Mouse (Mus musculus) G1E (cell line): ENCODE data around the gene 1700008O03Rik.

Source experiments
- CTCF ChIP-seq: IDR thresholded peaks from 2 replicates; pipeline ENCODE4 v1.5.1; 2012; ENCODE audit warnings: low read depth, low read length, inconsistent platforms, mixed read lengths
- GATA1 ChIP-seq: IDR thresholded peaks from 2 replicates; pipeline ENCODE4 v1.6.1; 2012; ENCODE audit warnings: borderline replicate concordance, low read length, inconsistent platforms, mixed read lengths
- GATA2 ChIP-seq: IDR thresholded peaks from 2 replicates; pipeline ENCODE4 v1.6.1; 2012; ENCODE audit warnings: low read depth, low read length, inconsistent platforms, borderline replicate concordance
- POLR2AphosphoS5 ChIP-seq: IDR thresholded peaks from 2 replicates; pipeline ENCODE4 v1.6.1; 2012; ENCODE audit warnings: low read depth, low read length, inconsistent platforms; ENCODE audit not compliant: insufficient replicate concordance
- TAL1 ChIP-seq: conservative IDR thresholded peaks from 2 replicates; pipeline ENCODE4 v1.6.1; 2012; ENCODE audit warnings: low read depth, low read length, inconsistent platforms, mixed read lengths

DNA sequence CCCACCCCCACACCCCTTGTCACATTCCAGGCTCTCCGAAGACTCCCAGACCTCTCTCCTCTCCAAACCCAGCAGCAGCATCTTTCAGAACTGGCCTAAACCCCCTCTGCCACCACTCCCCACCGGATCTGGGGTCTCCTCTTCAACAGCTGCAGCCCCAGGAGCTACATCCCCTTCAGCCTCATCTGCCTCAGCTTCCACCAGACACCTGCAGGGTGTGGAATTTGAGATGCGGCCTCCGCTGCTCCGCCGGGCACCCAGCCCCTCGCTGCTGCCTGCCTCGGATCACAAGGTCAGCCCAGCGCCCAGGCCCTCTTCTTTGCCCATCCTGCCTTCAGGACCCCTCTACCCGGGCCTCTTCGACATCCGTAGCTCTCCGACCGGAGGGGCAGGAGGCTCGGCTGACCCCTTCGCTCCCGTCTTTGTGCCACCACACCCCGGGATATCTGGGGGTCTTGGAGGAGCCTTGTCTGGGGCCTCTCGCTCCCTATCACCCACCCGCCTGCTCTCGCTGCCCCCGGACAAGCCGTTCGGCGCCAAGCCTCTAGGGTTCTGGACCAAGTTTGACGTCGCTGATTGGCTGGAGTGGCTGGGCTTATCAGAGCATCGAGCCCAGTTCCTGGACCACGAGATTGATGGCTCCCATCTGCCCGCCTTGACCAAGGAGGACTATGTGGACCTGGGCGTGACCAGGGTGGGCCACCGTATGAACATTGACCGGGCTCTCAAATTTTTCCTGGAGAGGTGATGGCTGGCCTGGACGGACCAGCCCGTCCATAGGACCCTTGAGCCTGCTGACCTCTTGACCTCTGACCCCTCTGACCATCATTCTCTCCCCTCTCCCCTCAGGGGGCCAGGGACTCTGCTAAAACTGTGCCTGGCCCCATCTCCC is 28.8 kb downstream of the 1700008O03Rik start:
- no peak for TF ChIP-seq CTCF
- TF ChIP-seq GATA1, result no peak
- TF ChIP-seq TAL1, result no peak
- no peak for TF ChIP-seq POLR2AphosphoS5
- no peak for TF ChIP-seq GATA2
